Mouse (Mus musculus): ENCODE measurements around the gene 4931428L18Rik.

The 4931428L18Rik gene

GRCm38 (mm10) chr1:30948361-30948949 lies 274.0 kb downstream of the 4931428L18Rik start:
- in situ Hi-C loops (cut with MboI, MseI) = no loop called here

Measured in T-helper 17 cell (primary cell).